Mouse (Mus musculus) kidney, postnatal 10 days (tissue): ENCODE measurements around the gene Ppp2ca.
"Not testable (repeated sequence)": the region's sequence is repeated elsewhere in the genome, so short reads cannot be mapped to it uniquely, and the experiment has no call there.

ENCODE experiments used
- DNase-seq: peaks from one replicate; pipeline ENCODE4 v3.0.0; 2021; ENCODE audit warnings: mixed read lengths

Ppp2ca gene

GRCm38 (mm10) chr11:52097596-52097995, 885 bp upstream of the Ppp2ca start:
- DNase-seq, result no peak

- DNase-seq, result peak; percentile 86
These were observed 715 bp downstream of the Ppp2ca start for GRCm38 (mm10) chr11:52099031-52099761.

GRCm38 (mm10) chr11:52099771-52100219, 1.3 kb downstream of the Ppp2ca start:
- no peak for DNase-seq

- no peak for DNase-seq
These were observed 4.5 kb downstream of the Ppp2ca start for GRCm38 (mm10) chr11:52102977-52103376.

DNA sequence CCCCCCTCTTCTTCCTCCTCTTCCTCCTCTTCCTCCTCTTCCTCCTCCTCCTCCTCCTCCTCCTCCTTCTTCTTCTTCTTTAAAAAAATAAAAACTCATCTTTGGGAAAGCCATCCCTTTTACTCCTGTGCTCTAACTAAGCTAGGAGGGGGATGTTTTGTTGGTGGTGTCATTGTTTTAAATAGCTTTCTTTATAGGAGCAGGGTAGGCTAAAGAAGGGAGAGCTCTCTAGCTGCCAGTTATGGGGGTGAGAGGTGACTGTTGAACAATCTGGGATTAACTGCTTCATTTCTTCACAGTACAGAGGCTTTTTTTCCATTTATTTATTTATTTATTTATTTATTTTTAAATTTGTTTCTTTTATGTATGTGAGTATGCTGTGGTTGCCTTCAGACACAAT, 7.0 kb downstream of the Ppp2ca start:
- no peak for DNase-seq

- no peak for DNase-seq
These were observed 7.6 kb downstream of the Ppp2ca start for GRCm38 (mm10) chr11:52106037-52106436.

GRCm38 (mm10) chr11:52106438-52106837, 8.0 kb downstream of the Ppp2ca start:
- DNase-seq, result no peak

DNA sequence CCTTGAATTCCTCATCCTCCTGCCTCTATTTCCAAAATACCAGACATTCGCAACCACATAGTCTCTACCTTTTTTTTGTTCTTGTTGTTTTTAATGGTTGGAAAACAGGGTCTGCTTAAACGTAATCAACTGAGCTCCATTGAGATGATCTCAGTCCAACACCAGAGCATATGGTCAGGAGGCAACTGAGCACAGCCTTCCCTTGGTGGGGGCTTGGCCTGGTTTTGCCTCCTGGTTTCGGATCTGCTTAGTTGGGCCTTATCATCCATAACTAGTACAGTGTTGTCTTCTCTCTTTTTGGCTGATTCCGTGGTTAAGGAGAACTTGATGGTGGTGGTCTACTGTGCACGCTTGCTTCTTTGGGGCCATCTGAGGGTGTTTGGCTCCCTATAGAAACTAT, 10.3 kb downstream of the Ppp2ca start:
- DNase-seq, result no peak

GRCm38 (mm10) chr11:52109421-52109820, 10.9 kb downstream of the Ppp2ca start:
- no peak for DNase-seq

DNA sequence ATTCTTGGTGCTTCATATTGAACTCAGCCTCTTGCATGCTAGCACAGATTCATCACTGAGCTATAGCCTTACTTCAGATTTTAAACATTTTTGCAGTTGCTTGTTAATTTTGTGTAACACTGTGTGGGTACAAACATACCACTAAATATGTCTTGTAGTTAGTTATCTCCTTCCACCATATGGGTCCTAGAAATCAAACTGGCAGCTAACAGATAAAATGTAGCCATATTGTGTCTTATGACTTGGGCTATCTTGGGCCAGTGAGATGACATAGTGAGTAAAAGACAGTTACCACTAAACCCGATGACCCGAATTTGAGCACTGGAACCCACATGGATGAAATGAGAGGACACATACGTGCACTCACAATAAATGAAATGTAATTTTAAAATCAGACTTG, 17.0 kb downstream of the Ppp2ca start:
- DNase-seq, result no peak

- not testable (repeated sequence) for DNase-seq
These were observed 17.6 kb downstream of the Ppp2ca start for GRCm38 (mm10) chr11:52116117-52116516.

DNA sequence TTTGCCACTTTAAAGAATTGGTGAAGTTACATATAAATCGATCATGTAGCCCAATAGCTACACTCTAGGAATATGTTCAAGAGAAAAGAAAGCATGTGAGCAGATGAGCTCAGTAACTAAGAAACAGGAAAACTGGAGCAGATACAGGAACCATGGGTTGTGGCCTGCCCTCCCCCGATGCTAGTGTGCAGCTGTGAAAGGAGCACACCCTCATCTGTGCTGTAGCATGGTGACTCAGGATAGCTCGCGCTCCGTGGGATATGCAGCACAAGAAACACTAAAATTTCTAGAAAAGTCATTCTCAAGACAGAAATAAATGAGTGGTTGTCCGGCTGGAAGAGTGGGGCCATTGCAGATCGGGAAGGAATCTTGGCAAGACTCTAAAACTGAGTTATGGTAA, 18.7 kb downstream of the Ppp2ca start:
- no peak for DNase-seq

- not testable (repeated sequence) for DNase-seq
These were observed 21.9 kb downstream of the Ppp2ca start for GRCm38 (mm10) chr11:52120415-52120814.

GRCm38 (mm10) chr11:52122045-52122444, 23.6 kb downstream of the Ppp2ca start:
- DNase-seq, result no peak

GRCm38 (mm10) chr11:52124468-52124867, 26.0 kb downstream of the Ppp2ca start:
- DNase-seq, result no peak

DNA sequence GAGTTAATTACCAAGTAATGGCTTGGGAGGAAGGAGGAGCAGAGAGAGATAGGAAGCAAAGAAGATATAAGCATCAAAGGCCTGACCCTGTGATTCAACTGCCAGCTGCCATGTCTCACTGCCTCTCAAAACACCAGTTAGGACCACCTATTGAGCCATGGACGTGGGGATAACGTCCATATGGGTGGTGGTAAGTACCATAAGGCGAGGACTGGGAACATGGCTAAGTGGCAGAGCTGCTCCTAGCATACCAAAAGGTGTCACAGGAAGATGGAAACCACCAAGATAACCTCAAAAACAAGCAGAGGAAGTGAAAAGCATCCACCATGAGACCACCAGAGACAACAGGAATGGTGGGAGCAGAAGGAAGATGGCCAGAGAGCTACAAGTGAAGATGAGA, 28.7 kb downstream of the Ppp2ca start:
- no peak for DNase-seq

DNA sequence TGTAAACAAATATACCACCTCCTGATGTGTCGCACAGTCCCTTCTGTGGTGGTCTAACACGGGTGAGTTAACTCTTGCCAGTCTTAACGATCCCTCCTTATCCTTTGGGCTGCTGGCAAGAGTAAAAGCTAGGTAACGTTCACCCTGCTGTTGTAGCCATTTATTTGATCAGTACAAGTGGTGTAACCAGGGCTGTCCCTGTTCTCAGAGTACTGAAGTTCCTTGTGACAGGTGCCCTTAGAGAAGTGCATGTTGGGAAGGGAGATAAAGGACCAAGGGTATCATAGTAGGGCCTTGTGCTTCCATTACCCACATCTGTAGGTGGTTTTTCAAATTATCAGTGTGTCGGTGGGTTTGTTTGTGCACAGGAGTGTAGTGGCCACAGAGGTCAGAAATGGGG, 29.3 kb downstream of the Ppp2ca start:
- no peak for DNase-seq

DNA sequence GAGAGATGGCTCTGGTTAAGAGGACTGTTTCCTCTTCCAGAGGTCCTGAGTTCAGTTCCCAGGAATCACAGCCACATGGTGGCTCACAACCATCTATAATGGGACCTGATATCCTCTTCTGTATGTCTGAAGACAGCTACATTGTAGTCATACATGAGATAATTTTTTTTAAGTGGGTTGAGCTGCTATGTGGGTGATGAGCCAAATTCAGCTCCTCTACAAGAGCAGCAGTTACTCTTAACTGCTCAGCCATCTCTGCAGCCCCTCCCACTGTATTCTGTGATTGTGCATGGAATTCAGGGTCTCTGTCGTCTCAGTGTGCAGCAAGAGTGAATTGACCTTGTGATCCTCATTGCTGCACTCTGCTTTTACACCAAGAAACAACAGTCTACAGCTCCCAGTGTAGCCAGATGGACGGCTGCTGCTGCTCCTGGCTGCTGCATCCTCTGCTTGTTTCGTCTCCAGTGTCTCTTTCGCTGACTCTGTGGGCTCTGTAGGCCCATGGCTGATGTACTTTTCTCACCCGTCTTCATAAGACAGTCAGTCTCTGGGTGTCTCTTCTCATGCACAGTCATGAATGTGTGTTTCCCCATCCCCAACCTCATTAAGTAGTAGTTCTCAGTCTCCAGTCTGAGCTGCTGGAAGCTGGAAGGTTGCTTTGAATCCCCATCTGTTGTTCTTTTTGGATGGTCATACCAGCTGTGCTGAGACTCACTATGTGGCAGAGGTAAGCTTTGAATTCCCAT, 30.0 kb downstream of the Ppp2ca start:
- no peak for DNase-seq

GRCm38 (mm10) chr11:52129171-52129570, 30.7 kb downstream of the Ppp2ca start:
- DNase-seq, result no peak

GRCm38 (mm10) chr11:52129621-52130450, 31.4 kb downstream of the Ppp2ca start:
- DNase-seq, result no peak

- DNase-seq, result no peak
These were observed 32.1 kb downstream of the Ppp2ca start for GRCm38 (mm10) chr11:52130451-52131068.

- peak; percentile 74 for DNase-seq
These were observed 45.2 kb downstream of the Ppp2ca start for GRCm38 (mm10) chr11:52143675-52144074.

DNA sequence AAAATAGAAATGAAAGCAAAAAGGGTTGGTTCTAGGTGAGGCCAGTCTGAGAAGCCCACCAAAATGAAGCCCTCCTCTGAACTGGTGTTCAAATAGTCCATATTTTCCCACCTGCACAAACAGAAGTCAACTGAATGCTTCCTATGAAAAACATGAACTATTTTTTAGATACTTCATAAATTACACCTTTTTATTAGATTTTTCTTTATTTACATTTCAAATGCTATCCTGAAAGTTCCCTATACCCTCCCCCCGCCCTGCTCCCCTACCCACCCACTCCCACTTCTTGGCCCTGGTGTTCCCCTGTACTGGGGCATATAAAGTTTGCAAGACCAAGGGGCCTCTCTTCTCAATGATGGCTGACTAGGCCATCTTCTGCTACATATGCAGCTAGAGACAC, 46.9 kb downstream of the Ppp2ca start, which contains the start of gene Olfr1373:
Gene Olfr1373, minus strand, starts transcription at position 101 of the 400 bp plus-strand sequence.
- not testable (repeated sequence) for DNase-seq
